Mouse (Mus musculus) heart, postnatal 0 days (tissue): ENCODE data around the gene Tmem44. TPM values are rescaled to one million over a fixed set of nuclear protein-coding genes. Genes with fewer than 3 reads are reported as not detected.

ENCODE experiments used
- ATAC-seq: fragments of 200-750 bp; cut with Nextera tagmentation; 2 replicates; pipeline ENCODE4 v1.8.0; 2017; ENCODE audit warnings: low read depth, moderate number of reproducible peaks, moderate library complexity; ENCODE audit not compliant: insufficient read depth
- DNase-seq: peaks from one replicate; pipeline ENCODE4 v3.0.0-alpha.2; 2016; ENCODE audit warnings: low spot score
- H3K27ac ChIP-seq: fragments of 300-500 bp; sonication (generic); 2 replicates; pipeline ENCODE4 v1.5.1; 2014; ENCODE audit warnings: low read depth, mild to moderate bottlenecking
- H3K27me3 ChIP-seq: fragments of 300-500 bp; sonication (generic); 2 replicates; pipeline ENCODE4 v1.6.1; 2014; ENCODE audit warnings: low read length, mixed read lengths; ENCODE audit not compliant: control insufficient read depth, insufficient read depth
- H3K36me3 ChIP-seq: fragments of 300-500 bp; sonication (generic); replicated peaks from 2 replicates; pipeline ENCODE4 v1.6.1; 2014; ENCODE audit warnings: low read length, mixed read lengths; ENCODE audit not compliant: control insufficient read depth, insufficient read depth
- H3K4me1 ChIP-seq: fragments of 300-500 bp; sonication (generic); 2 replicates; pipeline ENCODE4 v1.6.1; 2014; ENCODE audit warnings: antibody characterized with exemption; ENCODE audit not compliant: control insufficient read depth, insufficient read depth
- H3K4me2 ChIP-seq: fragments of 300-500 bp; sonication (generic); 2 replicates; pipeline ENCODE4 v1.6.1; 2014; ENCODE audit warnings: low read depth, mild to moderate bottlenecking, low read length, moderate library complexity
- H3K4me3 ChIP-seq: fragments of 300-500 bp; sonication (generic); 2 replicates; pipeline ENCODE4 v1.5.1; 2014; ENCODE audit warnings: low read depth, low read length
- H3K9ac ChIP-seq: fragments of 300-500 bp; sonication (generic); replicated peaks from 2 replicates; pipeline ENCODE4 v1.6.1; 2014; ENCODE audit warnings: low read depth, low read length, mixed read lengths
- H3K9me3 ChIP-seq: fragments of 300-500 bp; sonication (generic); replicated peaks from 2 replicates; pipeline ENCODE4 v1.6.1; 2016; ENCODE audit warnings: low read length; ENCODE audit not compliant: control insufficient read depth
- CTCF ChIP-seq: IDR thresholded peaks from 2 replicates; pipeline ENCODE4 v1.5.1; 2016; ENCODE audit warnings: antibody characterized with exemption, control low read depth, low read depth
- EP300 ChIP-seq: IDR thresholded peaks from 2 replicates; pipeline ENCODE4 v1.6.1; 2016; ENCODE audit warnings: antibody characterized with exemption, low read depth
- WGBS: fragments of 180-500 bp; shearing (Covaris S2); extraction: QIAGEN DNeasy Blood & Tissue Kit; methylation state at CpG from one replicate; pipeline ENCODE4 v1.1.7; 2014; 5-methylcytosine and 5-hydroxymethylcytosine counted together
- polyA plus RNA-seq: library from polyadenylated mRNA; unstranded; fragments of >200 nt; fragmentation: Nextera tagmentation; extraction: Ambion mirVana; gene quantifications from 2 replicates; pipeline ENCODE4 v1.2.1, GENCODE M21; 2015
- total RNA-seq: library from RNA; depleted of rRNA; stranded (reverse); fragments of >200 nt; gene quantifications from 2 replicates; pipeline ENCODE4 v1.2.3, GENCODE M21; 2014; ENCODE audit warnings: low replicate concordance

Gene Tmem44
- total and polyA plus RNA-seq, 2 experiments from 2014 or later, result 14.6 to 31.1 TPM

GRCm38 (mm10) chr16:30522253-30522940 lies 28.2 kb downstream of the Tmem44 start:
- Histone ChIP-seq H3K9me3 (no peaks in the 10 kb centered on the region), H3K27ac (no peak overlapping the region), H3K36me3 (no peaks in the 10 kb centered on the region), H3K4me1 (peaks cover 12% of the 10 kb centered on the region), H3K4me3 (no peak overlapping the region), H3K27me3 (no peaks in the 10 kb centered on the region), H3K4me2 (no peak overlapping the region), H3K9ac (no peak overlapping the region)
- ATAC-seq (no peak), DNase-seq (no peak)
- WGBS, result 74% methylated on average over 10 of the region's 10 CpGs
- TF ChIP-seq CTCF, result no peak

DNA sequence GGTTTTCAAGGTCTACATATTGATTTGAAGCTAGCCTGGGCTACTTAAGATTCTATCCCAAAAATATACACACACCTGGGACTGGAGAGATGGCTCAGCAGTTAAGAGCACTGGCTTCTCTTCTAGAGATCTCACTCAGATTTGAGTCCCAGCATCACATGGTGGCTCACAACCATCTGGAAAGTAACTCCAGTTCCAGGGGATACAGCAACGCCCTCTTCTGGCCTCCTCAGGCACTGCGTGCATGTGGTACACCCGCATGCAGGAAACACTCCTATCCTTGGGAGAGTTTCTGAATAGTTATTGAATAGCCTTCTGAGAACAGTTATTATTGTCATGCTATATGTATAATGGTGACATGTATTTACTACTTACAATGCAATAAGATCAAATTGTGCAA lies 29.5 kb downstream of the Tmem44 start:
- 0 out of 2 replicates have a peak, but pooled peaks cover 6% of the 10 kb centered on the region for H3K36me3 ChIP-seq
- H3K27me3 ChIP-seq, result no peaks in the 10 kb centered on the region
- 61% methylated on average over 3 of the region's 3 CpGs for WGBS
- DNase-seq (no peak), ATAC-seq (no peak)
- H3K9ac ChIP-seq, result no peak overlapping the region
- no peaks in the 10 kb centered on the region for H3K9me3 ChIP-seq
- TF ChIP-seq CTCF (no peak), EP300 (no peak)
- no peak overlapping the region for H3K27ac ChIP-seq
- no peak overlapping the region for H3K4me2 ChIP-seq
- H3K4me1 ChIP-seq, result peaks cover 12% of the 10 kb centered on the region
- H3K4me3 ChIP-seq, result no peak overlapping the region

- Histone ChIP-seq H3K4me3 (peak overlapping the region; percentile 46), H3K4me2 (peak overlapping the region; percentile 52), H3K27me3 (no peaks in the 10 kb centered on the region), H3K4me1 (peaks cover 12% of the 10 kb centered on the region), H3K27ac (peak overlapping the region; percentile 81), H3K9me3 (no peaks in the 10 kb centered on the region), H3K9ac (peak overlapping the region; percentile 52), H3K36me3 (0 out of 2 replicates have a peak, but pooled peaks cover 14% of the 10 kb centered on the region)
- peak; percentile 80 for TF ChIP-seq CTCF
- TF ChIP-seq EP300, result no peak
- DNase-seq (peak; percentile 84), ATAC-seq (peak; percentile 55; the same call in 1 of the 2 replicates)
- WGBS, result 6% methylated on average over 9 of the region's 9 CpGs
These were observed 30.2 kb downstream of the Tmem44 start for GRCm38 (mm10) chr16:30520361-30520823.

GRCm38 (mm10) chr16:30518635-30519034 lies 32.0 kb downstream of the Tmem44 start:
- 70% methylated on average over 9 of the region's 9 CpGs for WGBS
- Histone ChIP-seq H3K9ac (no peak overlapping the region), H3K27me3 (no peaks in the 10 kb centered on the region), H3K4me1 (peaks cover 12% of the 10 kb centered on the region), H3K4me3 (no peak overlapping the region), H3K9me3 (no peaks in the 10 kb centered on the region), H3K27ac (no peak overlapping the region), H3K36me3 (0 out of 2 replicates have a peak, but pooled peaks cover 14% of the 10 kb centered on the region), H3K4me2 (no peak overlapping the region)
- DNase-seq (no peak), ATAC-seq (no peak)
- TF ChIP-seq CTCF (no peak), EP300 (no peak)

DNA sequence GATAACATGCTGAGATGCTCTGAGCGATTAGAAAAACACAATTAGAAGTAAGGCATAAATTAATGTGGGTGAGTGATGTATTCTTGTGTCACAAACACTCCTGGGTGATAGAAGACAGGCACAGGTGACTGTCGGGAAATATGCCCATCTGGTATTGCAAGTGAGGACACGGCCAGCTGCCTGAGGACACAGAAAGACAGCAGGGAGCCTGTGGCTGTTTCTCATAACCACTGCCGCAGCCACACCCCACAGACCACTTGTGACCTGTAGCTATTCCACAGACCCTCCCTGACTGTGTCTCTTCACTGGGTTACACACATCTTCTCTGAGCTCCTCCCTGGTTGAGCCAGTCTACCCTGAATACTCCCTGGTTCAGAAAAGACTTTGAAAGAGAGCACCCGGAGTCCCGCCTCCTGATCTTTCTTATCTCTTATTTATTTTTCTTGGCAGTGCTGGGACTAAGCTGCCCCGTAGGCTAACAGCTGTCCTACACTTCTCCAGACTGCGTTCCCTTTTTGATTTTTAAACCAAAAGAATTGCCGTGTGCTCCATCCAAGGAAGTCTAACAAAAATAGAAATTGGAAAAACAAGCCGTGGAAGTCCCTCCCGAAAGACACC lies 32.9 kb downstream of the Tmem44 start:
- 18% methylated on average over 11 of the region's 11 CpGs for WGBS
- H3K9ac ChIP-seq, result no peak overlapping the region; the same call in 1 of the 2 replicates
- H3K36me3 ChIP-seq, result 0 out of 2 replicates have a peak, but pooled peaks cover 14% of the 10 kb centered on the region
- H3K4me2 ChIP-seq, result peak overlapping the region; percentile 32
- H3K27me3 ChIP-seq, result no peaks in the 10 kb centered on the region
- H3K27ac ChIP-seq, result peak overlapping the region; percentile 67
- no peaks in the 10 kb centered on the region for H3K9me3 ChIP-seq
- ATAC-seq (0 out of 2 replicates have a peak, but pooled peaks have one; percentile 31), DNase-seq (peak; percentile 52)
- TF ChIP-seq EP300 (no peak), CTCF (no peak)
- no peak overlapping the region for H3K4me3 ChIP-seq
- H3K4me1 ChIP-seq, result peaks cover 21% of the 10 kb centered on the region
